Mouse (Mus musculus): ENCODE data around the gene Nrip3. TPM values are rescaled to one million over a fixed set of nuclear protein-coding genes. Genes with fewer than 3 reads are reported as not detected.
A peak's percentile ranks its signal among the peaks of the same experiment; 100 is the strongest.

Nrip3 gene
- 0.57 and 0.58 TPM in 2 replicates for polyA plus RNA-seq (2015; fragmentation: Nextera tagmentation; extraction: Ambion mirVana)

DNA sequence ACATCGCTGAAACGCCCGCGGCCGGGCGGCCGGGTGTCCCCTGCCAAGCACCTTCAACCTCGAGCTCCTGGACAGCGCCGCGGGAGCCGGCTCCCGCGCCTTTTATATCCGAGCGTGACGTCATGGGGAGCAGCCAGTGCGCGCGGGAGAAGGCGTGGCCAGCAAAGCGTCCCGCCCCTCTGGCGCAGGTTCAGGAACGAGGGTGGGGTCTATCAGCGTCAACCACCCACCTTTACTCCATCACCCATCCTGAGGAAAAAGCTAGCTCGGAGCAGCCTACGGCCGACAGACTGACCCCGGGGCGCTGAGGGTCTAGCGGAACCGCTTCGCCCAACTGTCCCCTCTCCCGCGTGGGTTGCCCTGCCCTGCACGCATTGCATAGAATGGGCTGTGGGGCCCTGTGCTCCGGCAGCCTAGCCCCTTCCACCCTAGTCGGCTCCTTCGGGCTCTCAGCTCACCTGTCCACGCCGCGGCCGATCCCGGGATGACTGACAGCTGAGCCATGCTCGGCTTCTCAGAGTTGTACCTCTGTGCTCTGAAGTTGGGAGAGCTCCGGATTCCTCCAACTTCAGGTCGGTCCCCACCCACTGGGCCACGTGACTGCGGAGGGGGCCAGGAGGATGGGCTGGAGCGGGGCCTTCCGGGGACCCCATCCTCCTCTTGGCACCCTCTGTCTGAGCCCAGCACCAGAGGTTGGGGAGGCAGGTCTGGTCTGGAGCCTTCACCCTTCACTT, at the start of gene Nrip3:
Nrip3 (minus strand) TSS at position 556 of the 734 bp plus-strand sequence.
- H3K9ac ChIP-seq (replicated peaks; ENCODE audit: low read depth): no peak within 1 kb of the TSS
- TF ChIP-seq CTCF (IDR thresholded peaks at IDR 0.05) (no peak), EP300 (IDR thresholded peaks at IDR 0.05) (no peak)
- WGBS: 3% methylated on average over 38 of the region's 52 CpGs
- H3K27ac ChIP-seq (ENCODE audit: low read length): no peak within 1 kb of the TSS
- peaks cover 8% of the 10 kb centered on the region; the same call in 1 of the 2 replicates for H3K27me3 ChIP-seq (replicated peaks; ENCODE audit: insufficient read depth, low read length)
- peaks cover 7% of the 10 kb centered on the region; the same call in 1 of the 2 replicates for H3K4me1 ChIP-seq (ENCODE audit: insufficient read depth, low read depth, low read length)
- H3K4me2 ChIP-seq (replicated peaks; ENCODE audit: low read depth, low read length): peak within 1 kb of the TSS; percentile 78
- DNase-seq (ENCODE audit: low spot score) (peak; percentile 83), ATAC-seq (peak; percentile 88)
- H3K4me3 ChIP-seq (ENCODE audit: low read depth, low read length): peak within 1 kb of the TSS; percentile 45
- no peaks in the 10 kb centered on the region for H3K9me3 ChIP-seq (ENCODE audit: low read length)
- no peaks in the 10 kb centered on the region for H3K36me3 ChIP-seq (ENCODE audit: insufficient read depth, low read length)

DNA sequence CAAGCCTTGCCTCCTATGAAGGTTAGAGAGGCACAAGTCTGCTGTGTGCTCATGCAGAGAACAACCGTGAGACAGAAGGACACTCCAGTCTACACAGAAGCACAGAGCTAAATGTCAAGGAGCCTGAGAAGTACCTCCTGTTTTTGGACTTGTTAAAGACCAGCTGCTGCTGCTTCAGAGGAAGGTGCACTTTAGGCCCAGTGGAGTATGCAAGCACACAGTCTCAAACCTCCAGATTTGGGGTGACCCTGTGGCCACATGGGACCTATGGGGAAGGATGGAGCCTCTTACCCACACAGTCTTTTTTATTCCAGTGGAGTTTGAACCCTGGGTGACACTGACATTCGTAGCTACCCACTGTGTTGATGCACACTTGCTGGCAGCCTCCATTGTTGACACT, 49.6 kb upstream of the Nrip3 start:
- H3K9me3 ChIP-seq (ENCODE audit: low read length): no peaks in the 10 kb centered on the region
- no peaks in the 10 kb centered on the region; the same call in 1 of the 2 replicates for H3K4me1 ChIP-seq (ENCODE audit: insufficient read depth, low read depth, low read length)
- no peak overlapping the region for H3K4me2 ChIP-seq (replicated peaks; ENCODE audit: low read depth, low read length)
- H3K4me3 ChIP-seq (ENCODE audit: low read depth, low read length): no peak overlapping the region
- no peak overlapping the region for H3K27ac ChIP-seq (ENCODE audit: low read length)
- DNase-seq (ENCODE audit: low spot score) (peak; percentile 46), ATAC-seq (peak; percentile 51)
- 39% methylated on average over 2 of the region's 2 CpGs for WGBS
- no peak overlapping the region for H3K9ac ChIP-seq (replicated peaks; ENCODE audit: low read depth)
- no peaks in the 10 kb centered on the region for H3K27me3 ChIP-seq (replicated peaks; ENCODE audit: insufficient read depth, low read length)
- TF ChIP-seq CTCF (IDR thresholded peaks at IDR 0.05): no peak
- no peak for TF ChIP-seq EP300 (IDR thresholded peaks at IDR 0.05)
- no peaks in the 10 kb centered on the region for H3K36me3 ChIP-seq (ENCODE audit: insufficient read depth, low read length)

DNA sequence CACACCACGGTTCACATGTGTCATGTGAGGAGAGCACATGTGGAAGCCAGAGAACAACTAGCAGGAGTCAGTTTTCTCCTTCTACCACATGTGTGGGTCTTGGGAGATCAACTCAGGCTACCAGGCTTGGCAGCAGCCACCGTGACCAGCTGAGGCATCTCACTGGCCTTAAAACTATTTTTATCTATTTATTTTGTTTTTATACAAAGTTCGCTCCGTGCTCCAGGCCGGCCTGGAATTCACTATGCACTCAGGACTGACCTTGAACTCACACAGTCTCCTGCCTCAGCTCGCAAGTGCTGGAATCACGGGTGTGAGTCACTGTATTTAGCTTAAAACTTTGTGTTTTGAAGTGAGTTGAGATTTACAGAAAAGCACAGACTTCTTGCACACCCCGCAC, 45.1 kb upstream of the Nrip3 start:
- DNase-seq (ENCODE audit: low spot score): peak; percentile 77

DNA sequence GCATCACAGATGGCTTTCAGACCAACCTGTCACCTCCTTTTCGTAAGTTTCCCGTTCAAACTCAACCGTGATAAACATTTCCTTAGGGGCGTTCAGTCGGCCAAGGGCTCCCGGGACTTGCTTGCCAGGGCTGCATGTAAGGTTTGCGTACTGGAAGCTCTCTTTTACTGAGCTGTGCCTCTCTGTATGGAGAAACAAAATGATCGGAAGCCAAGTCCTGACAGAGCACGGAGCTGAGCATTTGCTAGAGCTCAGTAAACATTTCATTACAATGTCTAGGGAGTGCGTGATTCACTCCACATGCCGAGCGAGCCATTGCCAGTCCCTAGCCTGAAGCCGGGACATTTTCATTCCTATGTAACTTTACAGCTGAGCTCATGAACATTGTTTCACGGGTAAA, 43.5 kb upstream of the Nrip3 start:
- TF ChIP-seq EP300 (IDR thresholded peaks at IDR 0.05) (peak; percentile 69; the same call in 1 of the 2 replicates), CTCF (IDR thresholded peaks at IDR 0.05) (no peak)
- Histone ChIP-seq H3K27ac (ENCODE audit: low read length) (peak overlapping the region; percentile 71), H3K4me2 (replicated peaks; ENCODE audit: low read depth, low read length) (peak overlapping the region; percentile 14), H3K9me3 (ENCODE audit: low read length) (no peaks in the 10 kb centered on the region), H3K4me1 (ENCODE audit: insufficient read depth, low read depth, low read length) (peaks cover 8% of the 10 kb centered on the region), H3K4me3 (ENCODE audit: low read depth, low read length) (no peak overlapping the region), H3K27me3 (replicated peaks; ENCODE audit: insufficient read depth, low read length) (no peaks in the 10 kb centered on the region), H3K9ac (replicated peaks; ENCODE audit: low read depth) (no peak overlapping the region), H3K36me3 (ENCODE audit: insufficient read depth, low read length) (no peaks in the 10 kb centered on the region)
- DNase-seq (ENCODE audit: low spot score) (peak; percentile 93), ATAC-seq (peak; percentile 93)
- WGBS: 32% methylated on average over 14 of the region's 14 CpGs

More for the DNA sequence above, 45.1 kb upstream of the Nrip3 start:
- no peak overlapping the region for H3K4me2 ChIP-seq (replicated peaks; ENCODE audit: low read depth, low read length)
- H3K4me3 ChIP-seq (ENCODE audit: low read depth, low read length): no peak overlapping the region
- H3K4me1 ChIP-seq (ENCODE audit: insufficient read depth, low read depth, low read length): peaks cover 8% of the 10 kb centered on the region
- 38% methylated on average over 8 of the region's 8 CpGs for WGBS
- H3K27me3 ChIP-seq (replicated peaks; ENCODE audit: insufficient read depth, low read length): no peaks in the 10 kb centered on the region
- H3K9me3 ChIP-seq (ENCODE audit: low read length): no peaks in the 10 kb centered on the region
- no peak overlapping the region for H3K9ac ChIP-seq (replicated peaks; ENCODE audit: low read depth)
- no peaks in the 10 kb centered on the region for H3K36me3 ChIP-seq (ENCODE audit: insufficient read depth, low read length)
- TF ChIP-seq EP300 (IDR thresholded peaks at IDR 0.05) (no peak), CTCF (IDR thresholded peaks at IDR 0.05) (no peak)
- ATAC-seq: peak; percentile 31; the same call in 1 of the 2 replicates
- H3K27ac ChIP-seq (ENCODE audit: low read length): peak overlapping the region; percentile 14; the same call in 1 of the 2 replicates

DNA sequence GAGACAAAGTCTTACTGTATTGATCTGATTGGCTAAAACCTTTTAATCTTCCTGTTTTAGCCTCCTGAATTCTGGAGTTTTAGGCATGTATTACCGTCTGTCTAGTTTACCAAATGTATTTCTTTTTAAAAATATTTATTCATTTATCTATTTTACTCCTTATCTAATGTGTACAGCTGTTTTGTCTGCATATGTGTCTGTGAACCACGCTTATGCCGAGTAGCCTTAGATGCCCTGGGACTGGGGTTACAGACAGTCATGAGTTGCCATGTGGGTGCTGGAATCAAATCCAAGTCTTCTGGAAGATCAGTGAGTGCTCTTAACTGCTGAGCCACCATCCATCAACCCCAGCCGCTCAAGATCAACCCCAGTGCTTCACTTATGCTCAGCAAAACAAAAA, 36.8 kb upstream of the Nrip3 start:
- Histone ChIP-seq H3K4me2 (replicated peaks; ENCODE audit: low read depth, low read length) (no peak overlapping the region), H3K9me3 (ENCODE audit: low read length) (no peaks in the 10 kb centered on the region), H3K9ac (replicated peaks; ENCODE audit: low read depth) (no peak overlapping the region), H3K36me3 (ENCODE audit: insufficient read depth, low read length) (no peaks in the 10 kb centered on the region), H3K4me1 (ENCODE audit: insufficient read depth, low read depth, low read length) (no peaks in the 10 kb centered on the region), H3K27ac (ENCODE audit: low read length) (no peak overlapping the region), H3K4me3 (ENCODE audit: low read depth, low read length) (no peak overlapping the region), H3K27me3 (replicated peaks; ENCODE audit: insufficient read depth, low read length) (no peaks in the 10 kb centered on the region)
- no peak for TF ChIP-seq EP300 (IDR thresholded peaks at IDR 0.05)
- no peak for TF ChIP-seq CTCF (IDR thresholded peaks at IDR 0.05)
- 62% methylated on average over 4 of the region's 4 CpGs for WGBS
- ATAC-seq (no peak), DNase-seq (ENCODE audit: low spot score) (no peak)

DNA sequence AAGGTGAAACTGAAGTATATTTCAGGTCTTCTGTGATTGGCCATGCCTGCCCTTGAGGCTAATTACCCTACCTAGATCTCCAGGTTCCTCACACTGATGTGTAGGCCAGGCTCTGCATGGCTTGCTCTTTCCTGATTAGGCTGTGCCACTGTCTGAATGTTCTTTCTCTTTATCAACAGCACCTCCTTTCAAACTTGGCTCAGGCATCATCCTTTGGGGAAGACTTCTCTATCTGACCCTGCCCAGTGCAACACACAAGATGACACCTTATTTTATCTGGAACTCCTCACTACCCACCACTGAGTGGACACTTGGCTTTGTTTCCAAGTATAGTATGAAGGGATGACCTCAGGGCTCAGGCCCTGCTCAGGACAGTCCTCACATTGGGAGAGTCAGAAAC, 36.1 kb upstream of the Nrip3 start:
- ATAC-seq (no peak), DNase-seq (ENCODE audit: low spot score) (no peak)
- H3K9ac ChIP-seq (replicated peaks; ENCODE audit: low read depth): no peak overlapping the region
- TF ChIP-seq EP300 (IDR thresholded peaks at IDR 0.05) (no peak), CTCF (IDR thresholded peaks at IDR 0.05) (no peak)
- no peak overlapping the region for H3K4me2 ChIP-seq (replicated peaks; ENCODE audit: low read depth, low read length)
- no peaks in the 10 kb centered on the region for H3K27me3 ChIP-seq (replicated peaks; ENCODE audit: insufficient read depth, low read length)
- H3K4me3 ChIP-seq (ENCODE audit: low read depth, low read length): no peak overlapping the region
- H3K36me3 ChIP-seq (ENCODE audit: insufficient read depth, low read length): no peaks in the 10 kb centered on the region
- H3K9me3 ChIP-seq (ENCODE audit: low read length): no peaks in the 10 kb centered on the region
- H3K4me1 ChIP-seq (ENCODE audit: insufficient read depth, low read depth, low read length): no peaks in the 10 kb centered on the region
- no peak overlapping the region for H3K27ac ChIP-seq (ENCODE audit: low read length)
